Mouse (Mus musculus) bone marrow, adult 2 months (tissue): ENCODE results near the gene Ffar4. TPM values are rescaled to one million over a fixed set of nuclear protein-coding genes. Genes with fewer than 3 reads are reported as not detected.

Source experiments
- H3K27ac ChIP-seq: fragments of 200-500 bp; 2 replicates; pipeline ENCODE4 v1.5.1; 2012; ENCODE audit warnings: low read depth, mild to moderate bottlenecking, control low read depth, inconsistent platforms, low read length; ENCODE audit not compliant: control insufficient read depth, poor library complexity, insufficient read depth
- H3K4me1 ChIP-seq: fragments of 200-500 bp; 2 replicates; pipeline ENCODE4 v1.6.1; 2011; ENCODE audit warnings: low read length; ENCODE audit not compliant: control insufficient read depth, insufficient read depth
- H3K4me3 ChIP-seq: fragments of 200-500 bp; replicated peaks from 2 replicates; pipeline ENCODE3; 2011; ENCODE audit warnings: mild to moderate bottlenecking, low read depth, low read length, control low read depth; ENCODE audit not compliant: control insufficient read depth
- CTCF ChIP-seq: fragments of 200-500 bp; IDR thresholded peaks from 2 replicates; pipeline ENCODE4 v1.5.1; 2011; ENCODE audit warnings: low read length, control low read depth; ENCODE audit not compliant: control insufficient read depth, insufficient read depth
- POLR2A ChIP-seq: fragments of 200-500 bp; IDR thresholded peaks from 2 replicates; pipeline ENCODE4 v1.6.1; 2011; ENCODE audit warnings: low read depth, mild to moderate bottlenecking, control low read depth, low read length, borderline replicate concordance; ENCODE audit not compliant: control insufficient read depth
- WGBS: fragments of 180-500 bp; shearing (Covaris S2); methylation state at CpG from one replicate; pipeline ENCODE4 v1.1.7; 2018; 5-methylcytosine and 5-hydroxymethylcytosine counted together
- polyA plus RNA-seq: library from polyadenylated mRNA; stranded (reverse); fragments of >200 nt; gene quantifications from 2 replicates; pipeline ENCODE4 v1.2.4, GENCODE M21; 2011; ENCODE audit warnings: low replicate concordance; ENCODE audit not compliant: missing spikeins, insufficient read depth, insufficient read length

Ffar4 gene
- polyA plus RNA-seq, 1 experiment: not detected

DNA sequence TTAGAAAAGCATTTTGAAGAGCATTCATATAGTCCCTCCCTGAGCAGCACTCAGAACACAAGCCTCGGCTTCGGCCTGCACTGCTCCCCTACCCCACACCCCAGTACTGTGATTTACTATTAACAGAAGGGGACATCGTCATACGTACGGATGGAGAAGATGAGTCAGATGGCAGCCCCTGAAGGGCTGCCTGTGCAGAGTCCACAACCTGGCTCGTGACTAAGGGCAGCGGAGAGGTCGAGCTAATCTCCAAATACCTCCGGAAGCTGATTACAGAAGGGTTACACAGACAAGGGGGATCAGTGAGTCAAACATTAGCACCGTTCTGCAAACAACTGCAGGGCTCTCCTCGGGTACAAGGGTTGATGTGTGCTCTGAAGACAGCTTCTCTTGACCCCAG, 37.1 kb downstream of the Ffar4 start:
- Histone ChIP-seq H3K4me1 (no peaks in the 10 kb centered on the region), H3K27ac (no peak overlapping the region), H3K4me3 (no peak overlapping the region)
- TF ChIP-seq CTCF (no peak), POLR2A (no peak)
- 68% methylated on average over 11 of the region's 11 CpGs for WGBS

DNA sequence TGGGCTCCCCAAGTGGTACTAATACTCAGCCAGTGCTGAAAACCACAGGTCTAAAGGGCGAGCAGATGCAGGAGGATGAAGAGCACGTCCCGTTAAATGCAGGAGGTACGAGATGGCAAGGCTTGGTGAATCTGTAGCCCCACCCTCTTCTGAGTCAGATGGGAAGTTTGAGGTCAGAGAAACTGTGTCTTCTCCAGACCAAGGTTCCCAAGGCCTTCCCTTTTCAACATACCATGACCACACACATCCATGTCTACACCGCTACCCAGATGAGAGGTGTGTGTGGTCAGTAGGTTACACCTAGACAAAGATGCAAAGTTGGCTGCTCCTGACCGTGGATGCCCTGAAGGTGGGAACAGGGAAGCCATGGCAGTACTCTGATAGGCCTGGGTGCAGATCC, 37.9 kb downstream of the Ffar4 start:
- WGBS: 56% methylated on average over 6 of the region's 6 CpGs
- Histone ChIP-seq H3K27ac (no peak overlapping the region), H3K4me1 (no peaks in the 10 kb centered on the region), H3K4me3 (no peak overlapping the region)
- TF ChIP-seq POLR2A: no peak
- no peak for TF ChIP-seq CTCF

DNA sequence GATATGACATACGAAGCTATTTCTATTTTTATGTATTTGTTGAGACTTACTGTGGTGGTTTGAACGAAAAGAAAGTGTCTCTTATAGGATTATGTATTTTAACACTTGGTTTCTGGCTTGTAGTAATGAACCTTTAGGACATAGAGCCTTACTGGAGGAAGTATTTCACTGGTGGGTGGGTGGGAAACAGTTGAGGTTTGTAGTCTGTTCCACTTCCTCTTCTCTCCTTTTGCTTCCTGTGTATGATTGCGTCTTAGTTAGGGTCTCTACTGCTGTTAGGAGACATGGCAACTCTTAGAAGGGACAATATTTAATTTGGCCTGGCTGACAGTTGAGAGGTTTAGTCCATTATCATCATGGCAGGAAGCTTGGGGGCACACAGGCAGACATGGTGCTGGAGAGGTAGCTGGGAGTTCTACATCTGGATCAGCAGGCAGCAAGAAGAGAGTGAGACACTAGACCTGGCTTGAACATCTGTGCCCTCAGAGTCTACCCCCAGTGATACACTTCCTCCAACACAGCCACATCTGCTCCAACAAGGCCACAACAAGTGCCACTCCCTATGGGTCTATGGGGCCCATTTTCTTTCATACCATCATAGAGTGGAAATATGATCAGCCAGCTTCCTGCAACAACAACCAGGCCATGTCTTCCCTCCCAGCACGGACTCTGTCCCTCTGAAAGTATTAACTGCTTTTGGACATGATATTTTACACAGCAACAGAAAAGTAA, 46.8 kb downstream of the Ffar4 start:
- no peak overlapping the region; the same call in 1 of the 2 replicates for H3K27ac ChIP-seq
- WGBS: 10% methylated on average over 4 of the region's 4 CpGs
- no peak for TF ChIP-seq POLR2A
- no peak for TF ChIP-seq CTCF

DNA sequence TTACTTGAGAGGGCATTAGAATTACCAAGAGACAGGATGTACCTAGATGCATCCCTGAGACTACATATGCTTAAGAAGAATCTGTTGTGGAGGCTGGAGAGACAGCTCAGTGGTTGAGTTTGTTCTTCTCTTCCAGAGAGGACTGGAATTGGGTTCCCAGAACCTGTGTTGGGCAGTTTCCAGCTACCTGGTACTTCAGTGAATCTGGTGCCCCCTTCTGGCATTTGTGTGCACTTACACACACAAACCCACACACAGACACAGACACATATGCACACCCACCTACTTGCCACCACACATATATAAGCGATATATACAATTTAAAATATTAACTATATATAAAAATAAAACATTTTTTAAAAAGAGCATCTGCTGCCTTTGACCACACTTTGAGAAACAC, 59.4 kb downstream of the Ffar4 start:
- TF ChIP-seq CTCF (no peak), POLR2A (no peak)
- Histone ChIP-seq H3K4me1 (no peaks in the 10 kb centered on the region), H3K27ac (no peak overlapping the region), H3K4me3 (no peak overlapping the region)
- 88% methylated on average over 1 of the region's 1 CpGs for WGBS

More for the DNA sequence above, 46.8 kb downstream of the Ffar4 start:
- no peak overlapping the region for H3K4me3 ChIP-seq
- no peaks in the 10 kb centered on the region; the same call in 1 of the 2 replicates for H3K4me1 ChIP-seq

DNA sequence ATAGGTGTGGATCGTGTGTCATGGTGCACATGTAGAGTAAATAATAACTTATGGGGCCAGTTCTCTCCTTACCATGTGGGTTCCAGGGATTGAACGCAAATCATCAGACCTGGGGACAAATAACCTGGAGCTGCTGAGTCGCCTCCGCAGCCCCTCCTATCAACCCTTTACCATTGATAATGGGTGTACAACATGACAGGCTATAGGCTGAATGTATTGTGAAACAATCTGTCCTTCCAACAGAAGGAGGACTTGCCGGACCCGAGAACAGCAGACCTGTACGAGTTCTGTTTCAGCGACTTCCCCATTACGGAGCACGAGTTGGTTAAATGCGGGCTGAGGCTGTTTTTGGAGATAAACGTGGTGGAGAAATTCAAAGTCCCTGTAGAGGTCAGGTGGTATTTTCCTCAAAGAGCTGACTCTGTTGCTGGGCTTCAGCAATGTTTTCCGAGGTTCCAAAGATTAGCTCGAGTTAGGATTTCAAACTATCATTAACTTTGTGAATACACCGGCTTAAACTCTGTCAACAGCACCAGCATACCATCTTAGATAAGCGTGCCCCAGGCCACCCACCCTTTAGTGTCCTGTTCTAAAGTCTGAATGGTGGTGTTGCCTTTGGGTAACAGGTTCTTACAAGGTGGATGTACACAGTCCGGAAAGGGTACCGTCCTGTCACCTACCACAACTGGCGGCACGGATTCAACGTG, 64.9 kb downstream of the Ffar4 start:
- TF ChIP-seq CTCF (no peak), POLR2A (no peak)
- WGBS: 80% methylated on average over 21 of the region's 21 CpGs
- no peaks in the 10 kb centered on the region for H3K4me1 ChIP-seq
- no peak overlapping the region for H3K27ac ChIP-seq
- H3K4me3 ChIP-seq: no peak overlapping the region

Other genes with a start within 250 kb of the Ffar4 start
- 5.5 and 12.4 TPM in 2 replicates for gene Myof, start 53.5 kb upstream of the Ffar4 start, polyA plus RNA-seq
- gene Cep55, start 42.1 kb upstream of the Ffar4 start, polyA plus RNA-seq: 2.2 and 6.9 TPM in 2 replicates
- 2.9 and 23.0 TPM in 2 replicates for gene Rbp4, start 28.2 kb downstream of the Ffar4 start, polyA plus RNA-seq
- not detected in 2 replicates for gene Pde6c, start 35.7 kb downstream of the Ffar4 start, polyA plus RNA-seq
- gene Fra10ac1, start 127.1 kb downstream of the Ffar4 start, polyA plus RNA-seq: 11.9 and 17.8 TPM in 2 replicates
- 142 and 160 TPM in 2 replicates for gene Lgi1, start 167.5 kb downstream of the Ffar4 start, polyA plus RNA-seq